Mouse (Mus musculus): Measurements from ENCODE around the gene Gulp1. TPM values are rescaled to one million over a fixed set of nuclear protein-coding genes. Genes with fewer than 3 reads are reported as not detected.

The Gulp1 gene
- total RNA-seq, 2 experiments from 2014 or later: not detected

- ATAC-seq (ENCODE audit: poor library complexity, severe bottlenecking): no peak
These were observed 169.6 kb downstream of the Gulp1 start for GRCm38 (mm10) chr1:44720785-44721410.

GRCm38 (mm10) chr1:44741256-44741655, 189.9 kb downstream of the Gulp1 start:
- no peak for ATAC-seq (ENCODE audit: poor library complexity, severe bottlenecking)

GRCm38 (mm10) chr1:44745711-44746110, 194.4 kb downstream of the Gulp1 start:
- ATAC-seq (ENCODE audit: poor library complexity, severe bottlenecking): no peak

- ATAC-seq (ENCODE audit: poor library complexity, severe bottlenecking): no peak
These were observed 199.7 kb downstream of the Gulp1 start for GRCm38 (mm10) chr1:44750731-44751730.

GRCm38 (mm10) chr1:44778251-44778650, 226.9 kb downstream of the Gulp1 start:
- no peak for ATAC-seq (ENCODE audit: poor library complexity, severe bottlenecking)

GRCm38 (mm10) chr1:44803594-44804372, 252.5 kb downstream of the Gulp1 start:
- ATAC-seq (ENCODE audit: poor library complexity, severe bottlenecking): no peak

GRCm38 (mm10) chr1:44806368-44806767, 255.1 kb downstream of the Gulp1 start:
- ATAC-seq (ENCODE audit: poor library complexity, severe bottlenecking): no peak

- ATAC-seq (ENCODE audit: poor library complexity, severe bottlenecking): no peak
These were observed 259.0 kb downstream of the Gulp1 start for GRCm38 (mm10) chr1:44810336-44810735.

- no peak for ATAC-seq (ENCODE audit: poor library complexity, severe bottlenecking)
These were observed 282.6 kb downstream of the Gulp1 start for GRCm38 (mm10) chr1:44833934-44834333.

Data from megakaryocyte, adult 5-6 weeks (primary cell).